Mouse (Mus musculus) neural tube, embryonic 14.5 days (tissue): ENCODE measurements around the gene Cacna1h. TPM values are rescaled to one million over a fixed set of nuclear protein-coding genes. Genes with fewer than 3 reads are reported as not detected.

ENCODE experiments used
- ATAC-seq: fragments of 200-750 bp; cut with Nextera tagmentation; 2 replicates; pipeline ENCODE4 v1.8.0; 2017; ENCODE audit warnings: low read depth, mild to moderate bottlenecking, moderate TSS enrichment, moderate library complexity
- H3K27ac ChIP-seq: fragments of 300-500 bp; sonication (generic); 2 replicates; pipeline ENCODE4 v1.5.1; 2014; ENCODE audit warnings: low read depth, mild to moderate bottlenecking, control low read depth, low read length, moderate library complexity, mixed read lengths
- H3K27me3 ChIP-seq: fragments of 300-500 bp; sonication (generic); 2 replicates; pipeline ENCODE4 v1.6.1; 2014; ENCODE audit warnings: low read length; ENCODE audit not compliant: control insufficient read depth, insufficient read depth
- H3K36me3 ChIP-seq: fragments of 300-500 bp; sonication (generic); 2 replicates; pipeline ENCODE4 v1.6.1; 2014; ENCODE audit warnings: low read length, mixed read lengths; ENCODE audit not compliant: control insufficient read depth, insufficient read depth
- H3K4me1 ChIP-seq: fragments of 300-500 bp; sonication (generic); 2 replicates; pipeline ENCODE4 v1.6.1; 2014; ENCODE audit warnings: low read length; ENCODE audit not compliant: control insufficient read depth, insufficient read depth
- H3K4me2 ChIP-seq: fragments of 300-500 bp; sonication (generic); 2 replicates; pipeline ENCODE4 v1.6.1; 2014; ENCODE audit warnings: mild to moderate bottlenecking, low read depth, low read length, control low read depth
- H3K4me3 ChIP-seq: fragments of 300-500 bp; sonication (generic); 2 replicates; pipeline ENCODE4 v1.5.1; 2014; ENCODE audit warnings: low read depth, low read length, control low read depth, mixed read lengths
- H3K9ac ChIP-seq: fragments of 300-500 bp; sonication (generic); replicated peaks from 2 replicates; pipeline ENCODE4 v1.6.1; 2014; ENCODE audit warnings: low read depth, mild to moderate bottlenecking, control low read depth, low read length, mixed read lengths
- H3K9me3 ChIP-seq: fragments of 300-500 bp; sonication (generic); 2 replicates; pipeline ENCODE4 v1.6.1; 2016; ENCODE audit warnings: low read length; ENCODE audit not compliant: control insufficient read depth
- WGBS: fragments of 180-500 bp; shearing (Covaris S2); extraction: QIAGEN DNeasy Blood & Tissue Kit; methylation state at CpG from one replicate; pipeline ENCODE4 v1.1.7; 2014; 5-methylcytosine and 5-hydroxymethylcytosine counted together
- polyA plus RNA-seq: library from polyadenylated mRNA; unstranded; fragments of >200 nt; fragmentation: Nextera tagmentation; extraction: Ambion mirVana; gene quantifications from 2 replicates; pipeline ENCODE4 v1.2.1, GENCODE M21; 2014

The Cacna1h gene
- polyA plus RNA-seq, 1 experiment from 2014 or later: 12.3 TPM

- Histone ChIP-seq H3K4me1 (peaks cover 27% of the 10 kb centered on the region), H3K4me3 (peak overlapping the region; percentile 88; the same call in 1 of the 2 replicates), H3K36me3 (no peaks in the 10 kb centered on the region), H3K9me3 (no peaks in the 10 kb centered on the region), H3K4me2 (peak overlapping the region; percentile 75), H3K27ac (no peak overlapping the region), H3K9ac (no peak overlapping the region), H3K27me3 (no peaks in the 10 kb centered on the region; the same call in 1 of the 2 replicates)
- 64% methylated on average over 8 of the region's 8 CpGs for WGBS
- ATAC-seq: no peak
These were observed 3.0 kb downstream of the Cacna1h start for GRCm38 (mm10) chr17:25430534-25430933.

- H3K27me3 ChIP-seq: no peaks in the 10 kb centered on the region; the same call in 1 of the 2 replicates
- 37% methylated on average over 6 of the region's 6 CpGs for WGBS
- H3K36me3 ChIP-seq: no peaks in the 10 kb centered on the region
- no peaks in the 10 kb centered on the region for H3K9me3 ChIP-seq
- ATAC-seq: no peak
- no peak overlapping the region for H3K27ac ChIP-seq
- H3K4me2 ChIP-seq: no peak overlapping the region
- H3K4me1 ChIP-seq: peaks cover 26% of the 10 kb centered on the region
- no peak overlapping the region for H3K4me3 ChIP-seq
- H3K9ac ChIP-seq: no peak overlapping the region
These were observed 3.7 kb downstream of the Cacna1h start for GRCm38 (mm10) chr17:25429886-25430285.

GRCm38 (mm10) chr17:25429240-25429639 lies 4.3 kb downstream of the Cacna1h start:
- H3K4me1 ChIP-seq: peaks cover 24% of the 10 kb centered on the region
- WGBS: 62% methylated on average over 5 of the region's 5 CpGs
- ATAC-seq: no peak

GRCm38 (mm10) chr17:25427441-25427840 lies 6.1 kb downstream of the Cacna1h start:
- Histone ChIP-seq H3K27ac (no peak overlapping the region), H3K4me1 (peaks cover 20% of the 10 kb centered on the region), H3K9me3 (no peaks in the 10 kb centered on the region), H3K9ac (no peak overlapping the region), H3K4me2 (no peak overlapping the region), H3K36me3 (no peaks in the 10 kb centered on the region), H3K4me3 (no peak overlapping the region), H3K27me3 (no peaks in the 10 kb centered on the region)
- 31% methylated on average over 10 of the region's 10 CpGs for WGBS
- ATAC-seq: peak; percentile 54; the same call in 1 of the 2 replicates

More at GRCm38 (mm10) chr17:25429240-25429639, 4.3 kb downstream of the Cacna1h start:
- H3K9me3 ChIP-seq: no peaks in the 10 kb centered on the region
- H3K4me2 ChIP-seq: no peak overlapping the region
- H3K9ac ChIP-seq: no peak overlapping the region
- H3K4me3 ChIP-seq: no peak overlapping the region
- H3K36me3 ChIP-seq: no peaks in the 10 kb centered on the region
- no peaks in the 10 kb centered on the region; the same call in 1 of the 2 replicates for H3K27me3 ChIP-seq
- no peak overlapping the region for H3K27ac ChIP-seq

GRCm38 (mm10) chr17:25425996-25426395 lies 7.6 kb downstream of the Cacna1h start:
- no peak overlapping the region for H3K4me3 ChIP-seq
- ATAC-seq: no peak
- H3K4me1 ChIP-seq: peaks cover 8% of the 10 kb centered on the region
- WGBS: 75% methylated on average over 2 of the region's 2 CpGs
- no peaks in the 10 kb centered on the region for H3K27me3 ChIP-seq
- no peak overlapping the region for H3K4me2 ChIP-seq
- no peak overlapping the region for H3K9ac ChIP-seq
- H3K27ac ChIP-seq: no peak overlapping the region
- no peaks in the 10 kb centered on the region for H3K36me3 ChIP-seq
- H3K9me3 ChIP-seq: no peaks in the 10 kb centered on the region

GRCm38 (mm10) chr17:25424526-25425080 lies 9.0 kb downstream of the Cacna1h start:
- no peaks in the 10 kb centered on the region; the same call in 1 of the 2 replicates for H3K4me1 ChIP-seq
- no peaks in the 10 kb centered on the region for H3K9me3 ChIP-seq
- no peak overlapping the region for H3K27ac ChIP-seq
- no peaks in the 10 kb centered on the region for H3K27me3 ChIP-seq
- no peak overlapping the region for H3K4me3 ChIP-seq
- no peak for ATAC-seq
- H3K36me3 ChIP-seq: no peaks in the 10 kb centered on the region
- no peak overlapping the region for H3K4me2 ChIP-seq
- 37% methylated on average over 8 of the region's 8 CpGs for WGBS
- no peak overlapping the region for H3K9ac ChIP-seq

- WGBS: 81% methylated on average over 3 of the region's 3 CpGs
- H3K9me3 ChIP-seq: no peaks in the 10 kb centered on the region
- H3K4me2 ChIP-seq: no peak overlapping the region
- no peaks in the 10 kb centered on the region for H3K27me3 ChIP-seq
- H3K27ac ChIP-seq: no peak overlapping the region
- no peak overlapping the region for H3K4me3 ChIP-seq
- H3K36me3 ChIP-seq: no peaks in the 10 kb centered on the region
- peaks cover 22% of the 10 kb centered on the region for H3K4me1 ChIP-seq
- ATAC-seq: no peak
- no peak overlapping the region for H3K9ac ChIP-seq
These were observed 12.6 kb downstream of the Cacna1h start for GRCm38 (mm10) chr17:25420998-25421397.

- Histone ChIP-seq H3K27me3 (no peaks in the 10 kb centered on the region), H3K36me3 (no peaks in the 10 kb centered on the region), H3K4me2 (no peak overlapping the region), H3K27ac (no peak overlapping the region), H3K4me1 (peaks cover 34% of the 10 kb centered on the region), H3K4me3 (no peak overlapping the region), H3K9ac (no peak overlapping the region), H3K9me3 (no peaks in the 10 kb centered on the region)
- ATAC-seq: 0 out of 2 replicates have a peak, but pooled peaks have one; percentile 53
- 26% methylated on average over 9 of the region's 9 CpGs for WGBS
These were observed 14.7 kb downstream of the Cacna1h start for GRCm38 (mm10) chr17:25418926-25419325.

GRCm38 (mm10) chr17:25417990-25418389 lies 15.6 kb downstream of the Cacna1h start:
- Histone ChIP-seq H3K9ac (no peak overlapping the region), H3K9me3 (no peaks in the 10 kb centered on the region), H3K36me3 (no peaks in the 10 kb centered on the region), H3K4me2 (no peak overlapping the region), H3K4me3 (no peak overlapping the region), H3K27ac (no peak overlapping the region), H3K27me3 (no peaks in the 10 kb centered on the region), H3K4me1 (peaks cover 34% of the 10 kb centered on the region)
- 50% methylated on average over 6 of the region's 6 CpGs for WGBS
- ATAC-seq: no peak
